Mouse (Mus musculus) frontal cortex, postnatal 10 days (tissue): ENCODE measurements around the gene Tpx2.

Source experiments
- DNase-seq, 2 experiments: peaks; one replicate each; pipeline ENCODE4 v3.0.0; 2022; ENCODE audit warnings: low spot score in 2 of 2, mixed read lengths in 1 of 2

Gene Tpx2

GRCm38 (mm10) chr2:152847815-152848302 lies at the start of gene Tpx2:
Gene Tpx2 (plus strand): TSS chr2:152847964.
- peak; percentile 95 to 97 for DNase-seq

DNA sequence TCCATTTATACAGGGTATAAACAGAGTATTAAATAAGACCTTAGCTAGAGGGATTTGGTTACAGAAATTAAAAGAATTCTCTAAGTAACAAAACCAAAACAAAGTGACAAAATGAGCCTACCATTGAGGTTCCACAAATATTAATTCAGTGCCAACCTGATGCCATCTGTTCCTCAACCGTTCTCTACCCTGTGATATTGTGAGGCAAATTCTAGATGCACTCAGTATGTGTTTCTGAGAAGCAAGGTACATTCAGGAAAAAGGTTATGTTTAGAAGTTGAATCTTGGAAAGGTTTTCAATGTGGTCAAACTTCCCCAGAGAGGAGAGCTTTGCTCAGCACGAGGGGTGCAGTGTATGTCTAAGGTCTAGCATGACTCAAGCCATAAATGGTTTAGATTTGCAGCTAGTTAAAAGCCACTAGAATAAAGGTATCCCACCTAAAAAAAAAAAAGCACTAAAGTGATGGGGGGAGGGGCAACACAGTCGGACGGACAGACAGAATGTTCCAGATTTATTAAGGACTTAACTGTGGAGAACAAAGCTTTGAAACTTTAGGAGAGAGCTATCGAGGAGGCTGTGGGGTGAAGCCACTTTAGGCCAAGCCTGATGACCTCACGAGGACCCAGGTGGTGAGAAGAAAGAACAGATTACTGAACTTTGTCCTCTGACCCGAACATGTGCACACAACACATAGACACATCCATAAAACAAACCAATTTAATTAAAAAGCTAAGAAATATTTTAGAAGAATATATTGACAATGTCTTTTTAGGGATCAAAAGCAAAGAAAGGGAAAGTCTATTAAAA lies 47.6 kb upstream of the Tpx2 start:
- no peak for DNase-seq

- DNase-seq = no peak
These were observed 47.0 kb upstream of the Tpx2 start for GRCm38 (mm10) chr2:152800762-152801113.

DNA sequence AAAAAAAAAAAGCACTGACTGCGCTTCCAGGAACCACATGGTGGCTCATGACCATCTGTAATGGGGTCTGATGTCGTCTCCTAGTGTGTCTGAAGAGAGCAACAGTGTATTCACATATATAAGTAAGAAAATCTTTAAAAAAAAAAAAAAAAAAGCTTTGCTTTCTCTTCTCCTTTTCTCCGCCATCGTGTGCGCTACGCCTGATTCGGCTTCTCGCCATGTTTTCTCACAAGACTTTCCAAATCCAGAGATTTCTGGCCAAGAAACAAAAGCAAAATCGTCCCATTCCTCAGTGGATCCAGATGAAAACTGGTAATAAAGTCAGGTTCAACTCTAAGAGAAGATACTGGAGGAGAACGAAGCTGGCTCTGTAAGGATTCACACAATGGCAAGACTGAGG lies 45.5 kb upstream of the Tpx2 start:
- no peak for DNase-seq

DNA sequence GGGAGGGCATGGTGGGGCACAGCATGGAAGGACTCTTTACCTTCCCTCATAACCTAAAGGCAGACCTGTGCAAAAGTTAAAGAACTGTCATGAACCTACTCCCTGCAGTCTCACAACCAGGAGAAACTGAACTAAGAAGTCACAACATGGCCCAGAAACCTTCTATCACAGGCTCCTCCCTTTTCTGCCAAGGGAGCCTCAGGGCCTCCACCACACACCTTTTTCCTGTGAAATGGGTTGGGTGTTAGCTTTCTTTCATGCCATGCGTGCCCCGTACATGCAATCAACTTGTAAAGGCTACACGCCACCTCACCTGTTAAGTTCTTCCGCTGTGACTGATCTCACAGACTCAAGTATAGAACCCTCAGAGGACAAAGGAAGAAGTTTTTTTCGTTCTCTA lies 44.7 kb upstream of the Tpx2 start:
- DNase-seq = no peak

DNA sequence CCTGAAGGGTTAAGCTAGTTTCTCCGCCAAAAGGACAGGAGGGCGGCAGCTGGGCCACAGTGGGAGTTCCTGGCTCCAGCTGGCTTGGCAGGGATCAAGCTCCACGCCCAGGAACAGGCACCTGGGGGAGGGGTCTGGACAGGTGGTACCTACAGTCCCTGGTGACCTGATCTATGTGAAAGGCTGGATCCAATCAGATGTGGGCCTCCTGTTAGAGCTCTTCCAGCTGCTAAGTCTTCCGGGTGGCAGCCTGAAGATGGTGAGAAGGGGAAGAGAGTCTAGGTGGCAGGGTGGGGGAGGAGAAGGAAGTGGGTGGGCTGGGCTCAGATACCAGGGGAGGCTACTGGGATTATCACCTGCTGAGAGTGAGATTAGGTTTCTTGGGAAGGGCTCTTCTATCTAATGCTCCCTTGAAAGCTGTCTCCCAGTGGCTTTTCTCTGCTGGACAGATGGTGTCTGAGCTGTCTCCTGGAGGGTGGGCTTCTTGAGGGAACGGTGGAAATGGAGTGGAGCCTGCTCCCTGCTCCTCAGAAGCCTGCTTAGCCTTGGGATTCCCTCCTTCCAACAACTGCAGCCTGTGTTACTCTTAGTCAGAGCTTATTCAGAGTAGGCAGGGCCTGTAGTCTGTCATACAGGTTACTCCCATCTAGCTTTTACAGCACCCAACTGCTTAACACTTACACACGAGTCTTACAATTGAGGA lies 43.2 kb upstream of the Tpx2 start:
- no peak for DNase-seq

DNA sequence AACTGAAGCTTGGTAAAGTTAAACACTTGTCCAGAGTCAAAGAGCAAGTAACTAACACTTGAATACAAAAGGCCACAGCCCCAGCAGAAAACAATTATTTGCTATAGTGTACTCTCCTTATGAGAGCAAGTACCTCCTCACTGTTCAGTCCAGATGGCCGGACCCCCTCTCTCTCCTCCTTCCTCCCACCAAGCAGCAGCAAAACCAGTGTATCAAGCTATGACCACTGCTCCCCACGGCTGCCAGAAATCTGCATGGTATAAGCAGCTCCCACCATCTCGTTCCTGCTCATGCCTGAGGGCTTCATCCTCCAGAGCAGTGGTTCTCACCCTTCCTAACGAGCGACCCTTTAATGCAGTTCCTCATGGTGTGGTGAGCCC lies 42.7 kb upstream of the Tpx2 start:
- DNase-seq = no peak

DNA sequence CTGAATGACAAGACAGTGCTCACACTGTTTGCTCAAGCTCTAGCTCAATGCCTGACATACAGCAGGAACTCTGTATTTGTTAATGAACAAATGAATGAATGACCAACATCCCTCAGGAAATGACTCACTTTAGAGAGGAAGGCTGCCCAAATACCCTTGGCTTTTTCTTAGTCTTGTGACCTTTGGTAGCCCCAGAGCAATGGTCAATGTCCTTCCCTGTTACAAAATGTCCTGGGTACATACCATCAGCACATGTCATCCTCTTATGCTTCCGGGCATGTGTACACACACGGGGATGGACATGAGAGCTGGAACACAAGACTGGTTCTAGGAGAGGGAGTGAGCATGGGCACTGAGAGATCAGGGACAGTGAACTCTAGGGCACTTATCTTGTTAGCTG lies 41.7 kb upstream of the Tpx2 start:
- no peak for DNase-seq

- DNase-seq = no peak
These were observed 39.6 kb upstream of the Tpx2 start for GRCm38 (mm10) chr2:152808178-152808577.

DNA sequence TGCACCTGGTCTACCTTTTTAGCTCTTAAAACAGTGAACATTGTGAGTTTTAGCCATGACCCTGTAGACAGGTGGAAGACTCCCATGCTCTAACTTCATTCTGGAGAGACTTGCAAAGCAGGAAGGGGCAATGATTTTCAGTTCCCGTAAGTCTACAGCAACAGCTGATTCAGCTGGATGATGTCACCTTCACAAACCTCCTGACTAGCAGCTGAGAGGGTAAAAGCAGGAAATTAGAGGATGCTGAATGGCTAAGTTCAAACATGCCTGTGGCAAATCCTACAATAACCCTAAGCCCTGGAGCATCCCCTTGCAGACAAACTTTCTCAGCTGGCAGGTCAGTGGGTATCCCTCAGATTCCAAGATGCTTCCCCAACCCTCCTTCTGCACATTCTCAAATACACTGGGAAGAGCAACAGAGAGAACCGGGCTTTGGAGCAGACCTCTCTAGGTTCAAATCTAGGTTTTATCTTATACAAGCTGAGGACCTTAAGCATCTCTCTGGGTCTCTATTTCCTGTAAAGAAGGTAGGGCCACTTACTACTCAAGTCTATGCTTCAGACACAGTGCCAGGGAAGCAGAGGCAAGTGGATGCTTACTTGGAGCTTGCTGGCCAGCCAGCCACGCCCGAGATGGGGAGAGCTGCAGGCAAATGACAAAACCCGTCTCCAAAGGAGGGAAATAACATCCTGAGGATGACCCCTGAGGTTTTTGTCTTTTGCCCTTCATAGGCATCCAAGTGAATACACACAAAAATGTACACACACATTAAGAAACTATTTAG lies 37.4 kb upstream of the Tpx2 start:
- DNase-seq = no peak

DNA sequence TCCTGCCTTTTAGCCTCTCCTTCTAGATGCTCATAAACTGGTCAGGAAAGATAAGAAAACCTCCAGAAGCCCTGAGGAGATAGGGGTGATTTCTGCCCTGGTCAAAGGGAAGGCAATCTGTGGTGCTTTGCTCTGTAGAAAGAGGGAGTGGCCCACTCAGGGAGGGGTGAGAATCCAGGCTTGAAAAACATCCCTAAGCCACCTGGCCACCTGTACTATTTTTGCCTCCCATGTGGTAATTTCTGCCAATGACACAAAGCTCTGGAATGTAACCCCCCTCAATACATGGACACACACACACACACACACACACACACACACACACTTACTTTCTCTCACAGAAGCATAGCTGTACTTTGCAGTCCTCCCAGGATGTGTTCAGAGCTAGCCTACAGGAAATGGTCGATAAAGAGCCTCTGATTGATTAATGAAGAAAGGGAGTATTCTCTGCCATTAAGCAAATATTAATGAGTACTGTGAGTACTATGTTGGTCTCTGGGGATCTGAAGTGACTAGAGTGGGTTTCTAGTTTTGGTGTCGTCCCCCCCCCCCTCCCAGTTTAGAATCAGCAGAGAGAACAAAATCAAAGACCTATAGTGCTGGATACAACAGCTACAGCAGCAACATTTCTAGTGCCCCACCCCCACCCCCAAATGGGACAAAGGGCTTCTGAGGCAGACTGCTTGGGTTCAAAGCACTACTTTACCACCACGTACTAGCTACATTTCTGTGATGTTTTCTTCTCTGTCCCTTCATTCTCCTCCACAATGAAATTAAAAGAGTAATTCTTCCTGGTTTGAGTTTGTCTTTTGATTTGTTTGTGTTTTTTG lies 36.2 kb upstream of the Tpx2 start:
- no peak for DNase-seq

DNA sequence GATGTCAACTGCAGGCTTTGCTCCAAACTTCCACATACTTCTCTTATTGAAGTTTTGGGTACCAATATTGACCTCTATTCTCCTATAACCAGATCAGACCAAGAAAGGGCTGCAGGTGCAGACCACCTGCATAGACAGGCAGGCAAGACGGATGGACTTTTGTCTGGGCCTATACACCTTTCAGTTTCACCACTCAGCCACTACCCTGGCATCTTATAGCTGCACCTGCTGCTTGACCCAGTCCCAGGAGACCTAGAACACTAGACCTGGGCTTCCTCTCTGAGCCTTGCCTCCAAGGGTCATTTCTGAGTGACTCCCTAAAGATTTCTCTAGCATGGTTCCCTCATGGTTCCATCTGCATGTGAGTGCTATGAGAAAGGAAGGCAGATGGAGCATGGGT lies 34.5 kb upstream of the Tpx2 start:
- no peak for DNase-seq

- DNase-seq = no peak
These were observed 33.4 kb upstream of the Tpx2 start for GRCm38 (mm10) chr2:152814213-152814874.

- DNase-seq = no peak
These were observed 31.7 kb upstream of the Tpx2 start for GRCm38 (mm10) chr2:152815879-152816656.

DNA sequence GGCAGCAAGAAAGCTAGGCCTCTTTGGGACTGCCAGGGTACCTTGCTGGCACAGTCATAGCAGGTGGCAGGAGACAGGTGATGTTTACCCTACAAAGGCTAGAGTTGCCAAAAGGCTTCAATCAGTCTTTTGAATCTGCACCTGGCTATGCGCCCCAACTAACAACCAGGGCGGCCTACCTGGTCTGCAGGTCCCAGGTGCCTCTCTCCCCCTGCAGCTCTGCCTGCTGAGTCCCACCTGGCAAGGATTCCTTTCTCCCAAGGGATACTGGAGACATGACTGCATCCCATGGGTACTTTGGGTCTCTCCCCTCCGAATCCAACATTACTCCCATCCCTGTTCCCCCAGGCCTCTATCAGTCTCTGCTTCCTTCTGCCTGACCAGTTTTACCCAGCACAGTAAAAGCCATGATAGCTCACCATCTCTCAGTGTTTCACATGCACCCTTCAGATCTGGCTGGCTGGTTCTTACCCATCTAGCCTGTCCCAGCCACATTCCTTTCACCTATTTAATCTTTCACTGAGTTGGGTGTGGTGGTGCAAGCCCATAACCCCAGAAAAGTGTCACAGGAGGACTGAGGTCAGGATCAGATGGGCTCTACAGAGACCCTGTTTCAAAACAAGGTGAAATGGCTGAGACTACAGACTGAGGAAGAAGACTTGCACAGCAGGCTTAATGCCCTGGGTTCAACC lies 31.0 kb upstream of the Tpx2 start:
- no peak for DNase-seq

DNA sequence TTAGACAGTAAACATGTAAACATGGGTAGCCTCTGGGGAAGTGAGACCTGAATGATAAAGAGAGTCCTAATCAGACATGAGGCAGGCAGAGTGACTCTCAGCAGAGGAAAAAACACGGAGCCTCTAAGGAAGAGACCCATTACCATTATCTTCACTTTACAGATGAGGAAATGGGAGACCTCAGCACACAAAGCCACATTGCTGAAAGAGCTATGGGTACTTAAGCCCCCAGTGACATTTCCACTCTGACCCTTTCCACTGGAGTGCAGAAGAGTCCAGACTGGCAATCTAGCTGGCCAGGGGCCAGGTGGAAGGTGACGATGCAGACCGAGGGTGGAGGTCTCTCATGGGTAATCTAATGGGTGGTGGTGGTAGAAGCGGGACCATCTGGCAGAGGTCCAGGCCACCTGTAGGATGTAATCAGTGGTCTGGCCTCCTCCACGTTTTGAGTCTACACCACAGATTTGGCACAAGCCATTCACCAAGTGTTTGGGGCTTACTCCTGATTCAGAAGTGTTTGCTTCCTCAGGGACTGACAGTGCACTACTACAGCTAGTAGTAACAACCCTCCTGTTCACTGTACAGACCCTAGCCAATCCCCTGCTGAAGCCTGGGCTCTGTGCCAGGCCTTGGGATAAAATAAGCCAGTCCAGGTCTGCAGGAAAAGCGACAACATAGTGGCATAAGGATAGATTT lies 30.0 kb upstream of the Tpx2 start:
- peak; percentile 33 for DNase-seq

DNA sequence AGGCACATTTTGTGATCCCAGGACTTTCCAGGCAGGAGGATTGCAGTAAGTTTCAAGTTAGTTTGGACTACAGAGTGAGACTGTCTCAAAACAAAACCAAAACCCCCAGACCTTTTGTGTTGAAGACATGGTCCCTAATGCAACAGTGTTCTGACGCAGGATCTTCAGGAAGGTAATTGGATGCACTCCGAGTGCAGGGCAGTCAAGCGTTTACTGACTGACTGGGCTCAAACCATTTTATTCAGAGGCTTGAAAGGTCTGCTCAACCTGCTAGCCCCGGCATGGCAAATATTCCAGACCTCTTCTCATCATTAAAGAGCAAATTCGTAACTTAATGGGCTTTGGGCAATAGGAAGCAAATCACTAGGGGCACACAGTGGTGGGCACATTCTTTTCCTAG lies 29.1 kb upstream of the Tpx2 start:
- no peak for DNase-seq

DNA sequence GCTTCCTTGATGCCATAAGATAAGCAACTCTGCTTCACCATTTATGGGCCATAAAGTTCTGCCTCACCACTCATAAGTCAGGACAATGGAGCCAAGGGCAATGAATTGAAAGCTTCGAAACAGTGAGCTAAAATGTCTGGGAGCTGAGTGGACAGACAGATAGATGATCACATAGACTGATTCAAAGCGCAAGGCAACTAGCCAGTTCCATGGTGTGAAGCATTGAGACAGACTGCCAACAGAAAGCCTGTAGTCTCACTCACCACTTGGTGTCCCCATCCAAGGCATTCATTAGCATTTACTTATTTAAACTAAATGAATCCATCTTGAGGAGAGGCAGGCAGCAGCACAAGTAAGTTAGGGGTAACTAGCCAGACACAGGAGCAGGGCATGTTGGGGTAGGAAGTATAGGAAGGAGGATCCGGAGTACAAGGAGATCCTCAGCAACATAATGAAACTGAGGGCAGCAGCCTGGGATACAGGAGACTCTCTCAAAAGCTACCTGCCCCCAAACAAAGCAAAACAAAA lies 28.6 kb upstream of the Tpx2 start:
- no peak for DNase-seq

GRCm38 (mm10) chr2:152819926-152820325 lies 27.8 kb upstream of the Tpx2 start:
- no peak for DNase-seq
